Mouse (Mus musculus) 3T3-L1 (cell line): ENCODE measurements around the gene Cdc42bpg.

Experiments
- DNase-seq: peaks from one replicate; pipeline ENCODE4 v3.0.0-alpha.2; 2015; ENCODE audit warnings: low read depth, low spot score

Cdc42bpg gene

GRCm38 (mm10) chr19:6347615-6348014, 41.4 kb downstream of the Cdc42bpg start:
- DNase-seq = no peak

GRCm38 (mm10) chr19:6348717-6349116, 42.5 kb downstream of the Cdc42bpg start:
- no peak for DNase-seq

- DNase-seq = peak; percentile 52
These were observed 43.1 kb downstream of the Cdc42bpg start for GRCm38 (mm10) chr19:6349215-6349983.

- no peak for DNase-seq
These were observed 45.3 kb downstream of the Cdc42bpg start for GRCm38 (mm10) chr19:6351431-6352106.

GRCm38 (mm10) chr19:6352107-6352505, 45.9 kb downstream of the Cdc42bpg start:
- DNase-seq = no peak

- no peak for DNase-seq
These were observed 47.8 kb downstream of the Cdc42bpg start for GRCm38 (mm10) chr19:6354030-6354429.

GRCm38 (mm10) chr19:6361291-6361690, 55.0 kb downstream of the Cdc42bpg start:
- no peak for DNase-seq

GRCm38 (mm10) chr19:6363091-6363410, 56.8 kb downstream of the Cdc42bpg start:
- no peak for DNase-seq

GRCm38 (mm10) chr19:6363411-6364240, 57.4 kb downstream of the Cdc42bpg start, which contains the start of gene Sf1:
Gene Sf1 (plus strand): TSS chr19:6363690.
- DNase-seq = peak; percentile 100

GRCm38 (mm10) chr19:6364317-6364725, 58.1 kb downstream of the Cdc42bpg start:
- DNase-seq = peak; percentile 92

- peak; percentile 52 for DNase-seq
These were observed 58.6 kb downstream of the Cdc42bpg start for GRCm38 (mm10) chr19:6364842-6365241.

GRCm38 (mm10) chr19:6370175-6370574, 63.9 kb downstream of the Cdc42bpg start:
- no peak for DNase-seq

- peak; percentile 84 for DNase-seq
These were observed 66.2 kb downstream of the Cdc42bpg start for GRCm38 (mm10) chr19:6372433-6372832.

GRCm38 (mm10) chr19:6373539-6374400, 67.5 kb downstream of the Cdc42bpg start:
- peak; percentile 80 for DNase-seq

GRCm38 (mm10) chr19:6374571-6374970, 68.3 kb downstream of the Cdc42bpg start:
- DNase-seq = no peak
